Mouse (Mus musculus) stomach, embryonic 14.5 days (tissue): Measurements from ENCODE around the gene Eif4a3. TPM values are rescaled to one million over a fixed set of nuclear protein-coding genes. Genes with fewer than 3 reads are reported as not detected.

Source experiments
- ATAC-seq: fragments of 200-750 bp; cut with Nextera tagmentation; 2 replicates; pipeline ENCODE4 v1.8.0; 2017; ENCODE audit warnings: low read depth, moderate TSS enrichment; ENCODE audit not compliant: insufficient number of reproducible peaks, insufficient read depth, low FRiP score
- H3K27ac ChIP-seq: fragments of 300-500 bp; sonication (generic); 2 replicates; pipeline ENCODE4 v1.5.1; 2014; ENCODE audit warnings: mild to moderate bottlenecking, low read length, moderate library complexity, mixed read lengths
- H3K27me3 ChIP-seq: fragments of 300-500 bp; sonication (generic); 2 replicates; pipeline ENCODE4 v1.6.1; 2014; ENCODE audit warnings: low read length, control low read depth, mixed read lengths; ENCODE audit not compliant: control insufficient read depth, insufficient read depth
- H3K36me3 ChIP-seq: fragments of 300-500 bp; sonication (generic); 2 replicates; pipeline ENCODE4 v1.6.1; 2014; ENCODE audit warnings: mild to moderate bottlenecking, control low read depth, low read length, moderate library complexity, mixed read lengths; ENCODE audit not compliant: control insufficient read depth, insufficient read depth
- H3K4me1 ChIP-seq: fragments of 300-500 bp; sonication (generic); 2 replicates; pipeline ENCODE4 v1.6.1; 2014; ENCODE audit warnings: low read length, control low read depth, mixed read lengths; ENCODE audit not compliant: control insufficient read depth, insufficient read depth
- H3K4me2 ChIP-seq: fragments of 300-500 bp; sonication (generic); replicated peaks from 2 replicates; pipeline ENCODE4 v1.6.1; 2014; ENCODE audit warnings: low read depth, low read length, control low read depth
- H3K4me3 ChIP-seq: fragments of 300-500 bp; sonication (generic); 2 replicates; pipeline ENCODE4 v1.5.1; 2014; ENCODE audit warnings: low read depth, low read length, control low read depth
- H3K9ac ChIP-seq: fragments of 300-500 bp; sonication (generic); replicated peaks from 2 replicates; pipeline ENCODE4 v1.6.1; 2014; ENCODE audit warnings: low read depth, mild to moderate bottlenecking, control low read depth, low read length, moderate library complexity, mixed read lengths
- H3K9me3 ChIP-seq: fragments of 300-500 bp; sonication (generic); 2 replicates; pipeline ENCODE4 v1.6.1; 2016; ENCODE audit warnings: low read depth, low read length, control low read depth; ENCODE audit not compliant: control insufficient read depth
- WGBS: fragments of 180-500 bp; shearing (Covaris S2); extraction: QIAGEN DNeasy Blood & Tissue Kit; methylation state at CpG from one replicate; pipeline ENCODE4 v1.1.7; 2014; 5-methylcytosine and 5-hydroxymethylcytosine counted together
- polyA plus RNA-seq: library from polyadenylated mRNA; unstranded; fragments of >200 nt; fragmentation: Nextera tagmentation; extraction: Ambion mirVana; gene quantifications from 2 replicates; pipeline ENCODE4 v1.2.1, GENCODE M21; 2014

Eif4a3 gene
- polyA plus RNA-seq, 1 experiment from 2014 or later, result 363 TPM

DNA sequence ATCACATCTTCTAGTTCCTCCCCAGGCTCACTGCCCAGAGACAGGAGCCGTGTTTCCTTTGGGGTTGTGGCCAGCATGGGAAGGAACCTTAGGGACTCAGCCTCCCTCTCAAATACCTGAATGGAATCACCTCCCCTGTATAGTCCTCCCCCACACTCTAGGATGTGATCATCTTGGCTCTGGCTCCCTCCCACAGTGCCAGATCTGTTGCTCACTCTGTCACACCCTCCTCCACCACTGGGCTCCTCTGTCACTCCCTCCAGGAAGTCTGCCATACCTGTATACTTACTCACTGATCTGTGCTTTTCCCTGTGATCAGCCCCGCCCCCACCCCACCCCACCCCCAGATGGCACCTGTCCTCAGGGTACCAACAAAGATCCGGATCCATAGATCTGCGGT is 30.7 kb upstream of the Eif4a3 start:
- no peak; the same call in 1 of the 2 replicates for ATAC-seq
- H3K4me3 ChIP-seq, result no peak overlapping the region

DNA sequence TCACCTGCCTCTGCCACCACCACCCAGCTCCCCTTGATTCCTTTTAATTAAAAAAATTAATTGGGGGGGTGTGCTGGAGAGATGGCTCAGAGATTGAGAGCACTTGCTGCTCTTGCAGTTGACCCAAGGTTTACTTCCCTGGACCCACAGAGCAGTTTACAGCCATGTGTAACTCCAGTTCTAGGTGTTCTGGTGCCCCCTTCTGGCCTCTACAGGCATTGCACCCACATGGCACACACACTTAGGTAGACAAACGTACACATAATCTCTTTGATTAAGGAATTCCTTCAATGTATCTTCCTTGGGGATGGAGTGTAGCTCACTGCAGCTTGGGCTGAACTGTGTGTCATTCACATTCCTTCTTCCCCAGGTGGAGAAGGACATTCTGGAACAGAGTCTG is 25.2 kb upstream of the Eif4a3 start:
- Histone ChIP-seq H3K4me1 (no peaks in the 10 kb centered on the region), H3K4me3 (no peak overlapping the region), H3K27me3 (no peaks in the 10 kb centered on the region), H3K9me3 (no peaks in the 10 kb centered on the region), H3K36me3 (no peaks in the 10 kb centered on the region), H3K9ac (no peak overlapping the region), H3K27ac (no peak overlapping the region), H3K4me2 (no peak overlapping the region)
- 66% methylated on average over 1 of the region's 1 CpGs for WGBS
- no peak for ATAC-seq

More for the DNA sequence above, 30.7 kb upstream of the Eif4a3 start:
- H3K27ac ChIP-seq, result no peak overlapping the region
- 57% methylated on average over 4 of the region's 4 CpGs for WGBS
- H3K9ac ChIP-seq, result no peak overlapping the region
- no peaks in the 10 kb centered on the region for H3K36me3 ChIP-seq
- no peaks in the 10 kb centered on the region for H3K9me3 ChIP-seq
- H3K4me2 ChIP-seq, result no peak overlapping the region
- H3K27me3 ChIP-seq, result no peaks in the 10 kb centered on the region
- no peaks in the 10 kb centered on the region for H3K4me1 ChIP-seq

DNA sequence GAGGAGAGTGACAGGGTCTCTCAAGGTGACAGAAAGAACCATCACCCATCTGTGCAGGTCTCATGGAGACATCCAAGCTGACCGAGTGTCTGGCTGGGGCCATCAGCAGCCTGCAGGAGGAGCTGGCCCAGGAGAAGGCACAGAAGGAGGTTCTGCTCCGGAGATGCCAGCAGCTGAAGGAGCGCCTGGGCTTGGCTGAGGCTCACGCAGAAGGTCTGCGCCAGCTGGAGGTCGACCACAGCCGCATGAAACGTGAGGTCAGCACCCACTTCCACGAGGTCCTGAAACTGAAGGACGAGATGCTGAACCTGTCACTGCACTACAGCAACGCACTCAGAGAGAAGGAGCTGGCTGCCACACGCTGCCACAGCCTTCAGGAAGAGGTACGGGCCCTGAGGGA is 22.6 kb upstream of the Eif4a3 start:
- Histone ChIP-seq H3K27ac (no peak overlapping the region), H3K9ac (no peak overlapping the region), H3K9me3 (no peaks in the 10 kb centered on the region), H3K36me3 (no peaks in the 10 kb centered on the region), H3K4me1 (no peaks in the 10 kb centered on the region), H3K4me2 (no peak overlapping the region), H3K27me3 (no peaks in the 10 kb centered on the region), H3K4me3 (no peak overlapping the region)
- no peak for ATAC-seq
- 74% methylated on average over 13 of the region's 13 CpGs for WGBS

DNA sequence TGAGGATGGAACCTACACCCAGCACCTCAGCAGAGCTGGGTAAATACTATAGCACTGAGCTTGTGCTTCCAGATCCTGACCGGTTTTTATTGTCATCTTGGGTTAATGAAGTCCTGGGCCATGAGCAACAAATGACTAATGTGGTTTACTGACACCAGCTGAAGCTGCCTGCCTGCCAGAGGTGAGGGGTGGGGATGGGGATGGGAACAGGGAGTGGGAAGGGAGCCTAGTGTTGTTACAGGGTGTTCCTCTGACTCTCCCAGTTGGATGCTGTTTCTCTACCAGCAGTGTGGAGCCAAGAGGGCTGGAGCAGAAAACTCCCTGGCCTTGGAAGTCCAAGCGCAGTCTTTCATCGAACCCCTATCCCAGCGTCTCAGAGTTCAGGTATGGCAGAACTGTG is 16.8 kb upstream of the Eif4a3 start:
- Histone ChIP-seq H3K9ac (no peak overlapping the region), H3K27me3 (no peaks in the 10 kb centered on the region), H3K27ac (no peak overlapping the region), H3K36me3 (no peaks in the 10 kb centered on the region), H3K9me3 (no peaks in the 10 kb centered on the region), H3K4me2 (no peak overlapping the region), H3K4me1 (no peaks in the 10 kb centered on the region), H3K4me3 (no peak overlapping the region)
- no peak for ATAC-seq
- 70% methylated on average over 4 of the region's 4 CpGs for WGBS

DNA sequence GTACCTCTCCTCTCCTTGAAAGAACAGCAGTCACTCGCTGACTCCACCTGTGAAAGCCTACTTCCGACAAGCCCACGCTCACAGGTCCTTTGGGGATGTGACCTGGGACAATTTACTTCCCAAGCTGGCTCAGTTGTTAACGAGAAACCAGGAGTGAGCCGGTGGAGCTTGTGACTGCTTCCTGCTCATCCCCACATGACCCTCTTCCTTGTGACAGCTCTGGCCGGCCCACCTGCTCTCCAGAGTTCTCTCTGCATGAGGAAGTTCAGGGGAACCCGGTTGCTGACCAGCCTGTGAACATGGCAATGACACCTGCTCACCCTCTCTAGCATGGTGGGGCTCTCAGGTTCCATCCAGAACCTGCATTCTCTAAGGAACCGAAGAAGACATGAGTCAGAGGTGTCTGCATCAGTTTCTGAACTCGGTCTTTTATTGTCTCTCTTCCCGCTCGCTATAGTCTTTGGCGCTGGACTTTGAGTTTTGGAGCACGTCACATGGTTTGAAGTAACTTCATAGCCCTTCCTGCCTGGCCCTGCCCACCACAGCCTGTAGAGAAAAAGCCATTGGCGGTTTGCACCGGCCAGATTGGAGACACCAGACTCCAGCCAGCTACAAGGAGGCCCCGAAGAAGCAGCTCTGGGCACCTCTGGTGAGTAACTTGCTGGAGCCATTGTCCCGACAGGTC is 14.5 kb upstream of the Eif4a3 start:
- 78% methylated on average over 17 of the region's 17 CpGs for WGBS
- Histone ChIP-seq H3K9me3 (no peaks in the 10 kb centered on the region), H3K36me3 (no peaks in the 10 kb centered on the region), H3K4me3 (no peak overlapping the region), H3K27ac (no peak overlapping the region), H3K4me2 (no peak overlapping the region), H3K9ac (no peak overlapping the region), H3K27me3 (no peaks in the 10 kb centered on the region), H3K4me1 (no peaks in the 10 kb centered on the region)
- ATAC-seq, result no peak

DNA sequence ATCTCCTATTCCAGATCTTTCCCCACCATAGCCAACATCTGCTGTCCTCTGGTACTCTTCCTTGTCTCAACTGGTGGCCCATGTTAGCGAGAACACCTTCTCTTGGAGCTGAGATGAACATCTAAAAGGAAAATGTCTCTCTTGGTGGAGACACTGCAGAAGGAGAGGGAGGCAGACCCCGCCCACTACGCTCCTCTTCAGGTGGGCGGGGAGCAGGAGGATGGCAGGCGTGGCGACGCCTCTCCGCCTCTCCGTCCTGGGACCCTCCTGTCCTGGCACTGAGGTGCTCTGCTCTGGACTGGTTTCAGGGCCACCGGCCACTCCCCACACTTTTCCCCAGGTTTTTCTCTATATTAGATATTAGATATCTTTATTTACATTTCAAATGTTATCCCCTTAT is 10.7 kb upstream of the Eif4a3 start:
- Histone ChIP-seq H3K36me3 (no peaks in the 10 kb centered on the region), H3K4me3 (no peak overlapping the region), H3K9me3 (no peaks in the 10 kb centered on the region), H3K9ac (no peak overlapping the region), H3K4me2 (no peak overlapping the region), H3K27ac (no peak overlapping the region), H3K27me3 (no peaks in the 10 kb centered on the region), H3K4me1 (no peaks in the 10 kb centered on the region; the same call in 1 of the 2 replicates)
- WGBS, result 15% methylated on average over 10 of the region's 10 CpGs
- no peak for ATAC-seq

DNA sequence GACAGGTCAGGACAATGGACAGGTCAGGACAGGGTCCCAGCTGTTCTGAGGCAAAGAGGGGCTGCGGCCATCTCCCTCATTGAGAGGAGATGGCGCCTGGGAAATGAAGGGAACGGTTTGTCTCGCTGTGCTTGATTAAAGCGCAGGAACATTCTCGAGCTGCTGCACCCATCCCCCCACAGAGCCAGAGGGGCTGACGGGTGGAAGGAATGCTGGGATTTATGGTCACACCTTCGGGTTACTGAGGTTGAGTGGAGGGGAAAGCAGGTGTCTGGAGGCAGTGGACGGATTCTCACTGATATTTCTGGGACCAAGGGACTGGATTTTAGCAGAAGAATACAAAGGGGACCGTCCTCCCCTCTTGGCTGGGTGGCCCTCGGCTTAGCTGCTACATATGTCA is 8.0 kb upstream of the Eif4a3 start:
- ATAC-seq, result no peak
- Histone ChIP-seq H3K27ac (no peak overlapping the region), H3K9ac (no peak overlapping the region), H3K27me3 (no peaks in the 10 kb centered on the region), H3K4me1 (no peaks in the 10 kb centered on the region; the same call in 1 of the 2 replicates), H3K4me3 (no peak overlapping the region), H3K4me2 (no peak overlapping the region), H3K36me3 (no peaks in the 10 kb centered on the region), H3K9me3 (no peaks in the 10 kb centered on the region)
- 21% methylated on average over 11 of the region's 11 CpGs for WGBS

DNA sequence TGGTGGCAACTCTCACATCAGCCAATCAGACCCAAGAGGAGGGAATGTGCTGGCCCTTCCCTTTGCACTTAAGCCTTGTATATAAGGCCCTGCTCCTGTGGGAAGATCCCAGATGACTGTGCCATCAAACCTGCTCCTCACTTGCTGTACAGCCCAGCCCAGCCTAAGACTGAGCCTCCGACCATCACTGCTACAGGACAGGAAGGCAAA is 7.7 kb upstream of the Eif4a3 start, which contains the start of gene Card14:
Card14 (plus strand) TSS at position 111 of the 210 bp plus-strand sequence.
- H3K9me3 ChIP-seq, result no peaks in the 10 kb centered on the region
- H3K4me2 ChIP-seq, result no peak within 1 kb of the TSS
- no peaks in the 10 kb centered on the region for H3K36me3 ChIP-seq
- H3K27ac ChIP-seq, result no peak within 1 kb of the TSS
- H3K4me3 ChIP-seq, result no peak within 1 kb of the TSS
- H3K27me3 ChIP-seq, result no peaks in the 10 kb centered on the region
- no peak within 1 kb of the TSS for H3K9ac ChIP-seq
- no peak for ATAC-seq
- no peaks in the 10 kb centered on the region; the same call in 1 of the 2 replicates for H3K4me1 ChIP-seq
- WGBS, result 56% methylated on average over 1 of the region's 1 CpGs
